Mouse (Mus musculus) liver, embryonic 14.5 days (tissue): Measurements from ENCODE around the gene Nacad. TPM values are rescaled to one million over a fixed set of nuclear protein-coding genes. Genes with fewer than 3 reads are reported as not detected.

Experiments
- ATAC-seq: fragments of 200-750 bp; cut with Nextera tagmentation; 2 replicates; pipeline ENCODE4 v1.8.0; 2017; ENCODE audit warnings: moderate number of reproducible peaks, mild to moderate bottlenecking, moderate library complexity; ENCODE audit not compliant: insufficient read depth
- DNase-seq, 3 experiments: peaks; one replicate each; pipeline ENCODE4 v3.0.0-alpha.2; 2012 to 2013; ENCODE audit warnings: low read depth in 3 of 3, low spot score in 3 of 3
- H3K27ac ChIP-seq: fragments of 300-500 bp; sonication (generic); 2 replicates; pipeline ENCODE4 v1.5.1; 2014; ENCODE audit warnings: moderate library complexity, mild to moderate bottlenecking, control low read depth, inconsistent platforms
- H3K27me3 ChIP-seq: fragments of 300-500 bp; sonication (generic); 2 replicates; pipeline ENCODE4 v1.6.1; 2014; ENCODE audit warnings: mild to moderate bottlenecking, low read length, moderate library complexity; ENCODE audit not compliant: control insufficient read depth, insufficient read depth
- H3K36me3 ChIP-seq: fragments of 300-500 bp; sonication (generic); replicated peaks from 2 replicates; pipeline ENCODE4 v1.6.1; 2014; ENCODE audit warnings: low read depth; ENCODE audit not compliant: control insufficient read depth, insufficient read depth
- H3K4me1 ChIP-seq, 2 experiments: fragments of 200-500 bp in 1 of 2; fragments of 300-500 bp in 1 of 2; sonication (generic) in 1 of 2; replicated peaks; 2 replicates each; pipeline ENCODE4 v1.6.1; 2012 to 2014; ENCODE audit warnings: antibody characterized with exemption in 1 of 2, inconsistent platforms in 1 of 2, low read length in 1 of 2; ENCODE audit not compliant: control insufficient read depth in 2 of 2, insufficient read depth in 2 of 2
- H3K4me2 ChIP-seq: fragments of 300-500 bp; sonication (generic); 2 replicates; pipeline ENCODE4 v1.6.1; 2014; ENCODE audit warnings: low read depth, mild to moderate bottlenecking, control low read depth, moderate library complexity
- H3K4me3 ChIP-seq, 2 experiments: fragments of 200-500 bp in 1 of 2; fragments of 300-500 bp in 1 of 2; sonication (generic) in 1 of 2; 2 replicates each; pipeline ENCODE4 v1.5.1; 2012 to 2014; ENCODE audit warnings: low read depth in 2 of 2, low read length in 2 of 2, mild to moderate bottlenecking in 2 of 2, control low read depth in 1 of 2, inconsistent platforms in 1 of 2, moderate library complexity in 1 of 2; ENCODE audit not compliant: insufficient read depth in 1 of 2
- H3K9ac ChIP-seq: fragments of 300-500 bp; sonication (generic); replicated peaks from 2 replicates; pipeline ENCODE4 v1.6.1; 2014; ENCODE audit warnings: mild to moderate bottlenecking, control low read depth, moderate library complexity
- H3K9me3 ChIP-seq: fragments of 300-500 bp; sonication (generic); 2 replicates; pipeline ENCODE4 v1.6.1; 2016; ENCODE audit warnings: low read length, mixed read lengths; ENCODE audit not compliant: control insufficient read depth
- CTCF ChIP-seq: IDR thresholded peaks from 2 replicates; pipeline ENCODE4 v1.5.1; 2016; ENCODE audit warnings: antibody characterized with exemption, low read depth, control low read depth
- EP300 ChIP-seq: IDR thresholded peaks from 2 replicates; pipeline ENCODE4 v1.6.1; 2016; ENCODE audit warnings: antibody characterized with exemption, low read depth
- WGBS: fragments of 180-500 bp; shearing (Covaris S2); extraction: QIAGEN DNeasy Blood & Tissue Kit; methylation state at CpG from one replicate; pipeline ENCODE4 v1.1.7; 2014; ENCODE audit not compliant: insufficient replicate concordance; 5-methylcytosine and 5-hydroxymethylcytosine counted together
- polyA plus RNA-seq, 2 experiments: library from polyadenylated mRNA; depleted of rRNA in 1 of 2; stranded (reverse) in 1 of 2; unstranded in 1 of 2; fragments of >200 nt; fragmentation: Nextera tagmentation in 1 of 2; extraction: Ambion mirVana in 1 of 2; gene quantifications; 2 replicates each; pipeline versions ENCODE4 v1.2.1 to v1.2.3; 2012 to 2014

The Nacad gene
- polyA plus RNA-seq, 2 experiments: 4.0 to 6.2 TPM

DNA sequence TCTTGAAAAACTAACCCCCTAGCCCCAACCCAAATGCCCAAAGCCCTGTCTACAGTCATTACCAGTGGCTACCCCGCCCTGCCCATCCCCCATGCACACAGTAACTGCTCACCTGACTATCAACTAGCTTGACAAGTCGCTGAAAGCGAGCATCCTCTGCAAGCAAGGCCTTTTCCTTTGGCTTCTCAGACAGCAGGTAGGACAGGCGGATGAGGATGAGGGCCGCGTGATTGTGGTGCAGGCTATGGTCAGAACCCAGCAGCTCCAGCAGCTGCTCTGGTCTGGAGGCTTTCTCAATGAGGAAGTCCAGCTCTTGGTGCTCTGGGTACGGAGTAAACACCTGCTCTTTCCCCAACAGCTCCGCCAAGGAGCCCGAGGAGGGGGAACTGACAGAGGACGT, 17.9 kb upstream of the Nacad start:
- DNase-seq (no peak), ATAC-seq (no peak)
- Histone ChIP-seq H3K9ac (peak overlapping the region; percentile 78), H3K9me3 (no peaks in the 10 kb centered on the region), H3K27me3 (no peaks in the 10 kb centered on the region), H3K27ac (no peak overlapping the region; the same call in 1 of the 2 replicates), H3K4me3 (peak overlapping the region; percentile 90 to 92), H3K36me3 (peaks cover 53% of the 10 kb centered on the region), H3K4me1 (peaks cover 20 to 23% of the 10 kb centered on the region in 2 experiments), H3K4me2 (peak overlapping the region; percentile 93)
- TF ChIP-seq CTCF (no peak), EP300 (no peak)
- 43% methylated on average over 10 of the region's 10 CpGs for WGBS

DNA sequence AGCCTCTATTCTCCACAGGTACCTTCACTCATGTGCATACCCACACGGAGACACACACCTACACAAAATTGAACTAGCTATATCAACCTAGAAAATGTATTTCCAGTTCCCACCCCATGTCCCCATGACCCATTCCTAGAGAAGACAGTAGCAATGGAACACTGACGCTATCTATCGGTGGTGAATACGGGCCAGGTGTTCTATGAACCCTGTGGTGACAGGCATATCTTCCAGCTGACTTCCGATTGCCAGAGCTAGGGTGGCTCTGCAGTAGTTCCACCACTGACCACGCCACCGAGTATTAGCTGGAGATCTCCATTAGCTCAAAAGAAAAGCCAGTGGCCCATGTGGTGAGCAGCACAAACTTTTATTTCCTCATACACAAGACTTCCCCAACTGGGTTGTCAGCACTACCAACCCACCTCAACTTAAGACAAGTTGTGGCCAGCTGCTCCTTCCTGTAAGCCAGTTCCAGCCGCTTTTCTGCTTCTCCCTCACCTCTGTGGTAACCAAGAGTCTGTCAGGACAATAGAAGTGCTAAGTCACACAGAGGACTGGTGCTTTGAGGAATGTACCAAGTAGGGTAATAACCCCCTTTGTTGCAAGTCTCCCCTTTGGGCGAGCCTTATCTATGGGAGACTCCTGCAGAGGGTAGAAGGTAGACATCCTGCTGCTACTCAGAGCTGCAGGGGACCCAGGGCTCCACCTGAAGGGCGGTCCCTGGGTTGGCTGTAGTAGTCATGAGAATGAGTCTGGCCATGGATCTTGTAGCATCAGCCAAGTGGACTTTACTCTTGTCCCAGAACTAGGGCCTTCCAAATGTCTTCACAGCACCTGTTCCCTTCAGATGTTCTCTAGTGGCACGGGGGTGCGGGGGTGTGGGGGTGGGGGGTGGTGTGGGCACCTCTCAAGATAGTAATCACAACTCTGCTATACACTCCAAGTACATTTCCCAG, 9.7 kb upstream of the Nacad start:
- TF ChIP-seq EP300 (no peak), CTCF (no peak)

DNA sequence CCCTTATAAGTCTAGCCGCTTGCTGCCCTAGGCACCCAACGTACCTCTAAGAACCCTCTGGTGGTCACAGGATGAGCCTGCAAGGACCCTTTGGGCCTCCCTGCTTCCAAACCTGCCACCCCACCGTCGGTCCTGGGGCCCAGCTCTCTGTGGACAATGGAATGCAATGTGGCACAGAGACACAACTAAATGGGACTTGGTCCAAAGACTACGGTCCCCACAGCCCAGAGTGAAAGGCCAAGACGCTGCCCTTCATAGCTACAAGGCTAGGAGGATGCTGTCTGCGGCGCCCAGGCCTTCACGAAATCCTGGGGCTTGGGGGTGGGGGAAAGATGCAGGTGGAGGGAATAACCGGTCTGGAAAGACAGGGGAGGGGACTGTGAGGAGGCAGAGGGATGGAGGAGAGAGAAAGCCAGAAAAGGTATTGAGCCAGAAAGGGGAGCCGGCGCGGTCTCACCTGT, 802 bp downstream of the Nacad start:
- WGBS: 20% methylated on average over 13 of the region's 13 CpGs
- Histone ChIP-seq H3K27ac (no peak overlapping the region), H3K4me3 (no peak overlapping the region), H3K4me2 (peak overlapping the region; percentile 19; the same call in 1 of the 2 replicates), H3K9me3 (no peaks in the 10 kb centered on the region), H3K36me3 (no peaks in the 10 kb centered on the region), H3K9ac (no peak overlapping the region), H3K4me1 (peaks cover 2 to 5% of the 10 kb centered on the region in 2 experiments; a peak in 3 of 4 replicates), H3K27me3 (peaks cover 36% of the 10 kb centered on the region)
- TF ChIP-seq EP300 (no peak), CTCF (peak; percentile 20; the same call in 1 of the 2 replicates)
- no peak for DNase-seq
- ATAC-seq: no peak

More for the DNA sequence above, 9.7 kb upstream of the Nacad start:
- DNase-seq (no peak), ATAC-seq (peak; percentile 14)
- Histone ChIP-seq H3K36me3 (peaks cover 65% of the 10 kb centered on the region), H3K27ac (no peak overlapping the region), H3K9ac (no peak overlapping the region), H3K27me3 (no peaks in the 10 kb centered on the region), H3K4me2 (no peak overlapping the region), H3K4me1 (no peaks in the 10 kb centered on the region), H3K9me3 (no peaks in the 10 kb centered on the region), H3K4me3 (no peak overlapping the region)
- 72% methylated on average over 12 of the region's 12 CpGs for WGBS

DNA sequence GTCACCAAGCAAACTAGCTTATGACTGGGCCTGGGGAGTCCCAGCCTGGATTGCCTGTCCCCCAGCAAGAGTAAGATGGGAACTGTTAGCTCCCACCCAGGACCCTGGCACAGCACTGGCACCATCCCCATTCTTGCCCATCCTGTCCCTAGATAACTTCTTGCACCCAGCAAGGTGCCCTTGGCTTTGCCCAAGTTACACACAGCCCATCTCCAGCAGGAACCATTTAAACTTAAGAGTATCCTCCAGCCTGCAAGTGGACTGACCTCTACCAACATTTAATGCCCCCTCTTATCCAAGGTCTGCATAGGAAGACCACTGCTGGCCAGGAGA, 1.3 kb downstream of the Nacad start:
- no peak overlapping the region for H3K27ac ChIP-seq
- H3K27me3 ChIP-seq: peaks cover 36% of the 10 kb centered on the region
- no peak for ATAC-seq
- H3K4me2 ChIP-seq: no peak overlapping the region
- TF ChIP-seq EP300: no peak
- TF ChIP-seq CTCF: no peak
- no peaks in the 10 kb centered on the region for H3K36me3 ChIP-seq
- DNase-seq: no peak
- peaks cover 4 to 10% of the 10 kb centered on the region in 2 experiments; a peak in 3 of 4 replicates for H3K4me1 ChIP-seq
- H3K9ac ChIP-seq: no peak overlapping the region
- no peak overlapping the region for H3K4me3 ChIP-seq
- no peaks in the 10 kb centered on the region for H3K9me3 ChIP-seq

DNA sequence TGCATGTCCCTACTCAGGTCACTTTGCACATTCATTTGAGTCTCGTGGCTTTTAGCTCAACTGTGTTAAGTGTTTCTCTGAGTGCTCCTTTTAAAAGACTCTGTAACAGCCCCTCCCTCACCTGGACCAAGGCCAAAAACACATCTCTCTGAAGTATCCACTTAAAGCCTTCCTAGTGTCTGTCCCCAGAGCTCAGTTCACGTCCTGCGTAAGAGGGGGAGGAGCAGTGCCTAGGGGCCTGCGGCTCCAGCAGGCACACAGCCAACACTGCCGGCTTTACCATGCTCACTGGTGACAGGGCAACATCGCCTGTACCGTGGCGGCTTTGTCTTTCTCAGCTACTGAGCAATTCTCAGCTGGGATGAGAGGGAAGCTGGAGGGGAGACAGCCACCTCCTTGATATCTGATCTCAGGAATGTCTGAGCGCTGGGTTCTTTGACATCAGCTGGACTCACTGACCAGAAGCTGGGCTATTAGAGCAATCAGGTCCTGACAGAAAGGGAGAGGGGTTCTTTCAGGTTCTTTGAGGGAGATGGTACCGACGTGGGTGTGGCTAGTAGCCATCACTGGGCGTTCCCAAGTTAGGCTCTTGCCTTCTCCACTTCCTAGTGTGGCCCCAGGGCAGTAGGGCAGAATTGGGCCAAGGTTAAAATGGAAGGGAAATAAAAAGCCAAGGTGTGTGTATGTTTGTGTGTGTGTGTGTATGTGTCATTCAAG, 1.8 kb downstream of the Nacad start:
- peaks cover 36% of the 10 kb centered on the region for H3K27me3 ChIP-seq
- WGBS: 32% methylated on average over 12 of the region's 12 CpGs
- no peak for ATAC-seq

More for the DNA sequence above, 1.8 kb downstream of the Nacad start:
- Histone ChIP-seq H3K9ac (no peak overlapping the region), H3K4me2 (no peak overlapping the region), H3K4me1 (peaks cover 4 to 10% of the 10 kb centered on the region in 2 experiments; a peak in 3 of 4 replicates), H3K9me3 (no peaks in the 10 kb centered on the region), H3K27ac (no peak overlapping the region), H3K4me3 (no peak overlapping the region), H3K36me3 (no peaks in the 10 kb centered on the region)
- no peak for TF ChIP-seq EP300
- no peak for TF ChIP-seq CTCF
- DNase-seq: no peak
